Mouse (Mus musculus) hindlimb bud, embryonic 11.5 days (tissue): ENCODE results near the gene Olfr827.

Experiments
- DNase-seq: peaks from one replicate; pipeline ENCODE4 v3.0.0-alpha.2; 2012; ENCODE audit warnings: low read depth, low spot score; ENCODE audit errors: extremely low spot score

Olfr827 gene

DNA sequence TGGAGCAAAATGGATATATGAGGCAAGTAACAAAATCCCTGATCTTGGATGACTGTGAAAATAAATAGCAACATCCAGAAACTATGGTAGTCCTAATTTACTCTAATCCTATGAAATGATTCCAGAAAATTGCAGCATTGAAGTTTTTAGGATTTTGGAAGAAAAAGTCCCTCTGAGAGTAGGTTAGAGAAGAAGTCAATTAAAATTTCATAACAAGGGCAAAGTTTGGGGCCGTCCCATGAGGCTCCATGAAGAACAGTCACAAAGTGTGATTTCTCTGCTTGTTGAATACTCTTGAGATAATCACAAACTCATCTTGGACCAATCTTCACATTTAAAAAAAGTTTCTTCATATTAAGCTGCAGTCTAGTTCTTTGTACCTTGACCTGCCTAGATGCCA, at the start of gene Olfr827:
Gene Olfr827 (minus strand): TSS at position 101 of the 400 bp plus-strand sequence.
- DNase-seq = no peak

DNA sequence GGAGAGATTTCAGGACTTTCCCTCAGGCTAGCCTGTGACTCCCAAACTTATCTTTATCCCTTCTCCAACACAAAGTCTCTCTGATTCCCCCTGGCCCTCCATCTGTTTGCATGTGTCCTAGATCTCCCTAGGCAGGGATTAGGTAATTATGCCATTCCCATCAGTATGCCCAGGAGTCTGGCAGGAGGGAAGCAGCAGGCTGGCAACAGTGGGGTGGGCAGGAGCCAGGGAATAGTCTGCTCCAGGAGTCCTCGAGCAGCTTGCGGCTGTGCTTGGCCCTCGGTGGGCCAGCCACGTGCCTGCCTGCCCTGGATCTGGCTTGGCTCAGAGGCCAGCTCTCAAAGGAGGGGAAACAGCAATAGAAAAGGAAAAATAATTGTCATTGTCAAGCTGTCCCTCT, 49.0 kb upstream of the Olfr827 start:
- DNase-seq = no peak

DNA sequence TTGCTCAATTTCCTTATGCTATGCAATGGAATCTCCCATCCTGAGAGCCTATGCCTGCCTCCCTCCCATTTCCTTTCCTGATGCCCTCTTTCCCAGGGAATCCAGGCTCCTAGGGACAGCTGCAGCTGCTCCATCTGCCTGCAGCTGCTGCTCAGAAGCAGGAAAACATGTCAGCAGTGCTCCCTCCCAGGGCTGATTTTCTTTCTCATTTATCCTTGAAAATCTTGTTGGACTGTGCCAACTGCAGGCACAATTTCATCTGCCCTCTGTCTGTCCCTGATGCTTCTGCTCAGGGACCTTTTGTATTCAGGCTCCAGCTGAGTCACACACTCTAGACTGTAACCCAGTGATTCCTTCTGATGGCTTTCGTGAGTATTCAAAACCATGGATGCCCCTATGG, 45.3 kb upstream of the Olfr827 start:
- no peak for DNase-seq

DNA sequence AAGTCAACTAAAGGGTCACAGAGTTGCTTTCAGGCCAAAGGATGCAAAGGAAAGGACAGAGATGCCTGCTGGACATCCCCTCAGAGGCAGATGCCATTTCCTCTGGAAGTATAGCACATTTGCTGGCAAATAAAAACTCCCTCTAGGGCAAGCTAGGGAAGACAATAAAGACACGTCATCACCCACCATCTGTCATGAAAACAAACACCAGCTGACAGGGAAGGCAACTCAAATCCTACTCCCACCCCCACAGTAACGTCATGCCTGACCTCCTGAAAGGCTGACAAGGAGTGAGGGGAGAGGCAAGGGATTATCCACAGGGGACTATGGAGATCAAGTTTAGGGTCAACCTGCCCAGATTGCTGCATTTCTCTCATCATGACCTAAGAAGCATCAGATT, 30.1 kb upstream of the Olfr827 start:
- DNase-seq = no peak

DNA sequence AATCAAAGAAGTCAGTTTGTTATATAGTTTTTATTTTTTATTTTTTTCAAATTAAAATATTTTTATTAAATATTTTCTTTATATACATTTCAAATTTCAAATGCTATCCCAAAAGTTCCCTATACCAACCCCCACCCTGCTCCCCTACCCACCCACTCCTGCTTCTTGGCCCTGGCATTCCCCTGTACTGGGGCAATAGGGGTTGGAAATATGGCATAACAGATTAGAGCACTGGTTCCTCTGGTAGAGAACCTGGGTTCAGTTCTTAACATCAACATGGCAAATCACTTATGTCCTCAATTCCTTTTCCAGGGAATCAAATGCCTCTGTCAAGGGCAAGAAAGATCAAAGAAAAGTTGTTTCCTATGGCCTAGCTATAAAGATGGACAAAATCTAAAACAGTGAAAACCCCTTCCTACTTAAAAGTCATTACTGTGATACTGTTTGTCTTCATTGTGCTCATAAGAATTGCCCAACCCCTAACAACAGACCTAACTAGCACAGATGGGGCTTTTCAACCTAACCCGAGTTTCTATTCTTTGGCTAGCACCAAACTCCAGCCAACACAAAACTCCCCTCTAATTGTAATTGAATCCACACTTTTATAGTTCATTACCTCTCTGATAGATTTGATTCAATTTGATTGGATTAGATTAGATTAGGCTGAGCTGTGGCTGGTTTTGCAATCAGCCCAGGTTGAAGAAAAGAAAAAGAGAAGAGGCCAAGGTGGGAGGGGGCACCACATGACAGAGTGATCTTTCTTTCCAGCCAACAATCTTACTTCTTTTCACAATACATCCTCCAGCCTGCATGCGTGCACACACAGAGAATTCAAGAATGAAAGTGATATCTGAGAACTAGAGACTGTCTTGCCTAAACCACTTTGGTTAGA, 24.4 kb upstream of the Olfr827 start:
- DNase-seq = no peak

DNA sequence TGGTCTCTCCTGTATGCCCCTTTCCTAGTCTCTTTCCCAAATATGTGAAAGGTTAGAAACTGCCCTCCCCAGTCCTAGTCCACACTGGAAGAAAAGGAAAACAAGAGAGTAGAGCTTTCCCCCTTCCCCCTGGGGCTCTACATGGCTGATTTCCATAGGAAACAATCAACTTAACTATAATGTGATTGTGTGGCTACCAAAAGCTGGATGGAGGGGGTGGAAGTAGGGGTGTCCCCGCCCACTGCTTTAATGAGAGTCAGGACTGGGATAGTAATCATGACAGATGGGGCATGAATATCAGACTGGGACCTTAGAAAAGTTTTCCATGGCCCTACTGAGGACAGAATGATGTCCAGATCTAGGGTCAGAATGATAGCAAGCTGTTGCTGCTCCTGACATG, 20.4 kb upstream of the Olfr827 start:
- DNase-seq = no peak

DNA sequence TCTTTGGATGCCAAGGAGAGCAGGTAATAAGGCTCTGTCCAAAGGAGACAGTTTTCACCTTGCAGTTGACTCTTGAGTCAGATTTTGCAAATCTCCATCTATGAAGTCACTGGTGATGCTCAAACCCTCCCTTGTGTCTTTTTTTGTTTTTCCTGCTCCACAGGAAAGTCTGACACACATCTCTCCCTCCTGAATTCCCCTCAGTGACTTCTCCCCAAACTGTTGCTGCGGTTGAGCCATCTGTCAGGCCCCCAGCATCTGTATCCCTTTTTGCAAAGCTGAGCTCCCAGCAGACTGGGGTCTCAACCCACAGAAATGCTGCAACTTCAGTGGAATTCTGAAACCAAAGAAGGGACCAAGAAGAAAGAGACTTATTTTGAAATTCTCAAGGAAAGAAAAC, 17.9 kb upstream of the Olfr827 start:
- DNase-seq = no peak

DNA sequence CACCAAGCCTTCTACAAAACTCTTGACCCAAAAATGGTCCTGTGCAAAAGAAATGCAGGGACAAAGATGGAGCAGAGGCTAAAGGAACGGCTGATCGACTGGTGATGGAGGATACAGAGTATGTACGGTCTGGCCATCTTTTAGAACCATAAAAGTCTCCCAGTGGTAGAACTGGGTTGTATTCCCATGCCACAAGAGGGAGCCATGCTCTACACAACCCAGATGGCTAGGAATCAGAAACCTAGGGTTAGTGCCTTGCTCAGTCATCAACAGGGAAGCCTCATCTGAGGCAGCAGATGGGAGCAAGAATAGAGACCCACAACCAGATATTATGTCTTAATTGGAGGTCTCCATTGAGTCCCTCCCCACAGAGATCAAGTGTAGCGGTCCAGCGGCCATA, 15.4 kb upstream of the Olfr827 start:
- DNase-seq = no peak

DNA sequence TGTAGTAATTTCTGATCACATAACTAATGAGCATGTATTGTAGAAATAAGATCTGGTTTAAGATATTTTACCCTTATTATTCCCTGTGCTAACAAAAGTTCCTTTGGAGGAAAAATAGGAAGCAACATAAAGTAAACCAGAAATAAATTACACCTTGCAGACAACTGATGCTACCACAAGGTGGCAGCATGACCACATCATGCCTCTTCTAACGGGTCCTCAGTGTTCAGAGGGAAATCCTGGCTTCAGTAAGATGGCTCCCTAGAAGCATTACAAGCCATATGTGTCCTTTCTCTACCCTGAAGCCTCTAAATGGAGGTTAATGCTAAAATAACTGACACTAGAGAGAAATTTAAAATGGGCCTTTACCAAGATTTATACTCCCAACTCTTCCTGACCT, 14.0 kb upstream of the Olfr827 start:
- DNase-seq = peak; percentile 54

DNA sequence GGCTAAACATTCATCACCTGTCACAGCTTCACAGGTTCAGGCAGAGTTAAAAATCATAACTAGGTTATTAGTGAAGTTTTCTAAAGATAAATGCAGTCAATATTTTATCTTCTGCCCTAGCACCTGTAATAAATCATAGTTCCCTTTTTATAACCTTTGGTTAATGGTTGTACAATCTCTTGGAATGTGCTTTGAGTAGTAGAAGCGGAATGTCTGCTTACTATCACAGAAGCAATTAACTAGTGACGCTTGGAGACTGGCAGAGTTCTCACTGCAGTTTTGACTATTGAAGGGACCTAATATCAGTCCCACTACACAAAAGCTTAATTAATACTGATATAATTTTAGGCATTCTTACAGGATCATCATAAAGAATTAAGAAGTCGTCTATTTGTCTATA, 10.8 kb upstream of the Olfr827 start:
- DNase-seq = no peak

DNA sequence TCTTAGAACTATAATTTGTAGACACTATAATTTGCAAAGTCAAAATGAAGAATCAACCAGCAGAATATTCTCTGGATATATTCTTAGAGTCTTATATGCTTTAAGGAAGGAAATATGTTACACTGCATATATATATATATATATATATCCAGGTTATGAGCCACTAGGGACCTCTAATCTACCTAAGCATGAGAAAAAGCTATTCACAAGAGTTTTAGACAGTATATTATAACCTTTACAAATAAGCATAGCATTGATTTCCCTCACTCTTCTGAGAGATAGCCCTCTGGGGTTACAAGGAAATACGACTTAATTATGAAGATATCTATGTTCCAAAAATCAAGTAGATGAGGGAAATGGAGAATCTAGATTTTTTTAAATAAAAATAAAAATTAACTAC, 30.1 kb downstream of the Olfr827 start, which contains the start of gene Olfr826:
Gene Olfr826 (minus strand): TSS at position 101 of the 400 bp plus-strand sequence.
- no peak for DNase-seq

DNA sequence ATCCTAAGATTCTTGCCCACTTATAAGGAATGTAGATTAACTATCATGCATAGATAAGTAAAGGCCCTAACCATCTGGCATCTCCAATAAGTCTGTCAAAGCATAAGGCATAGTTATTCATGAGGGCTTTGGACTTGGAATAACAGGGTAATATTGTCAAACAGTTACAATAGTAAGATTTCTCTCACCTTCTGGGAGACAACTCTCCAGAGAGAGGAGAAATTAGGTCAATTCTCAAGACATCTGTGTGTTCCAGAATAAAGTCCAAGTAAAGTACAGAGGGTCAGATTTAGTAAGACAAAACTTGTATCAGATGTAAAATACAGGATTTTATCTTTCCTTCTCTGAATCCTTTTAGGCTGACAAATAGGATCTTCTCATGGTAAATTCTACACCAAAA, 47.5 kb downstream of the Olfr827 start, which contains the start of gene Olfr825:
Gene Olfr825 (minus strand): TSS at position 101 of the 400 bp plus-strand sequence.
- DNase-seq = no peak

DNA sequence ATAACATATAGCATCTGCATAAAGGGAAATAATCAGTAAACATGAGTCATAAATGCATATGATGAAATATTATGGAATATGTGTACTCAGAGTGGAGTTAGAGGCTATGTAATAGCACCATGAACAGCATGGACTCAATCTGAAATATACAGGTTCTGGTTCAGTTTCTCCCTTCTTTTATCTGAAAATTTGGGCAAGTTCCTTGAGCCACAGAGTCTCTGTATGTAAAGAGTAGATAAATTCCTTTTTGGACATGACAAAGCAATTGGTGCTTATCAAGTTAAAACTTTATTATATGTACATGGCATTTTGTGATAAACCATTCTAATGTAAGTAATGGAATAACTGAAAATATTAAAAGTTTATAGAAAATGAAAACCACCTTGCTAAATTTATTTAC, 49.0 kb downstream of the Olfr827 start:
- DNase-seq = no peak
